In the genomic region with DNA sequence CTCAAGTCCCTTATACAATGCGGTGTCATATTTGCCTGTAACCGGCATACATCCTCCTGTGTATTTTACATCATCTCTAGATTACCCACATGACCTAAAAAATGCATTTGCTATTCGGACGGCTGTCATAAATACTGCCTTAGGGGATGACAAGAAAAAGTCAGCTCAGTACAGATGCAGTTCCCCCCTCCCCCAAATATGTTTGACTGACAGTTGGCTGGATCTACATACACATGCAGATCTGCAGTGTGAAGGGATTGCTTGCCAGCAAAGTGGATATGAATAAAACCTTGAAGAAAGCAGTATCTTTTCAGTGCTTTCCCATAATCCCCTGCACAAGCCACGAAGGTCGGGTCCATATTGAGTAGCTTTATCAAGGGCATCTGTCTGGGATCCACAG, we compare ENCODE assay signal across 23 mouse cellular contexts. TPM values are rescaled to one million over a fixed set of nuclear protein-coding genes. Genes with fewer than 3 reads are reported as not detected.
DNase-seq lines count a peak whose midpoint lies in the region; ATAC-seq lines count a peak whose summit lies in the region.
"Had no signal": no experiment of that assay in that cellular context is flagged by ENCODE, and none has a peak within 500 bp of the region (broad histone marks: within the 10 kb centered on the region; RNA-seq: fewer than 3 reads in every experiment).

No protein-coding gene starts in this region.

- no peak overlapping the region for H3K4me2 ChIP-seq in forebrain, embryonic 13.5 days
- no peak overlapping the region for H3K4me2 ChIP-seq in hindbrain, embryonic 13.5 days
- no peak overlapping the region for H3K4me2 ChIP-seq in hindbrain, embryonic 16.5 days (ENCODE audit: low read length)
- H3K4me2 ChIP-seq: embryonic facial prominence, embryonic 15.5 days; hindbrain, embryonic 12.5 days; intestine, embryonic 15.5 days had no signal

- no peak overlapping the region for H3K4me3 ChIP-seq in forebrain, embryonic 13.5 days
- H3K4me3 ChIP-seq in forebrain, embryonic 10.5 days: no peak overlapping the region
- no peak overlapping the region for H3K4me3 ChIP-seq in hindbrain, embryonic 13.5 days
- H3K4me3 ChIP-seq in hindbrain, embryonic 16.5 days (ENCODE audit: low read length): no peak overlapping the region
- H3K4me3 ChIP-seq: embryonic facial prominence, embryonic 15.5 days; erythroblast, embryonic 14.5 days; gastrocnemius, adult 2 months; hindbrain, embryonic 12.5 days; intestine, embryonic 15.5 days had no signal

- peak; percentile 27; the same call in 1 of the 2 replicates for ATAC-seq in forebrain, embryonic 13.5 days
- no peak for ATAC-seq in hindbrain, embryonic 13.5 days (ENCODE audit: low FRiP score)
- ATAC-seq in hindbrain, embryonic 16.5 days: no peak
- ATAC-seq: activated CD4-positive, CD25-positive, alpha-beta regulatory T cell, adult 4 months; intestine, embryonic 15.5 days; Patski had no signal

- 0 out of 2 replicates have a peak, but pooled peaks cover 3% of the 10 kb centered on the region for H3K9me3 ChIP-seq in forebrain, embryonic 13.5 days (replicated peaks)
- no peaks in the 10 kb centered on the region for H3K9me3 ChIP-seq in forebrain, embryonic 10.5 days
- H3K9me3 ChIP-seq in hindbrain, embryonic 13.5 days: no peaks in the 10 kb centered on the region
- no peaks in the 10 kb centered on the region for H3K9me3 ChIP-seq in hindbrain, embryonic 16.5 days (ENCODE audit: control insufficient read depth, low read length)
- H3K9me3 ChIP-seq: embryonic facial prominence, embryonic 15.5 days; hindbrain, embryonic 12.5 days; intestine, embryonic 15.5 days had no signal

- H3K4me1 ChIP-seq in forebrain, embryonic 13.5 days: peaks cover 16% of the 10 kb centered on the region
- peaks cover 17% of the 10 kb centered on the region for H3K4me1 ChIP-seq in forebrain, embryonic 10.5 days
- H3K4me1 ChIP-seq in hindbrain, embryonic 13.5 days (replicated peaks): peaks cover 14% of the 10 kb centered on the region; the same call in 1 of the 2 replicates
- peaks cover 4% of the 10 kb centered on the region; the same call in 1 of the 2 replicates for H3K4me1 ChIP-seq in hindbrain, embryonic 16.5 days (ENCODE audit: control insufficient read depth, insufficient read depth, low read depth, low read length)
- H3K4me1 ChIP-seq: embryonic facial prominence, embryonic 15.5 days; intestine, embryonic 15.5 days had no signal

- intact Hi-C loops in left cerebral cortex, postnatal 14 days (cut with DNase I): no loop called here

- 86% methylated on average over 6 of the region's 6 CpGs for WGBS in forebrain, embryonic 13.5 days
- 95% methylated on average over 6 of the region's 6 CpGs for WGBS in forebrain, embryonic 10.5 days
- WGBS in hindbrain, embryonic 13.5 days: 85% methylated on average over 6 of the region's 6 CpGs
- 75% methylated on average over 6 of the region's 6 CpGs for WGBS in hindbrain, embryonic 16.5 days

- peaks cover 7% of the 10 kb centered on the region; the same call in 1 of the 2 replicates for H3K36me3 ChIP-seq in forebrain, embryonic 13.5 days (ENCODE audit: poor library complexity, severe bottlenecking)
- peaks cover 14% of the 10 kb centered on the region; the same call in 1 of the 2 replicates for H3K36me3 ChIP-seq in forebrain, embryonic 10.5 days (replicated peaks)
- H3K36me3 ChIP-seq in hindbrain, embryonic 13.5 days: peaks cover 9% of the 10 kb centered on the region
- no peaks in the 10 kb centered on the region for H3K36me3 ChIP-seq in hindbrain, embryonic 16.5 days (ENCODE audit: control insufficient read depth, insufficient read depth, low read length)
- H3K36me3 ChIP-seq: embryonic facial prominence, embryonic 15.5 days; hindbrain, embryonic 12.5 days; intestine, embryonic 15.5 days had no signal

- H3K27me3 ChIP-seq in forebrain, embryonic 13.5 days: no peaks in the 10 kb centered on the region
- H3K27me3 ChIP-seq in forebrain, embryonic 10.5 days (ENCODE audit: poor library complexity, severe bottlenecking): no peaks in the 10 kb centered on the region
- H3K27me3 ChIP-seq in hindbrain, embryonic 13.5 days: no peaks in the 10 kb centered on the region
- no peaks in the 10 kb centered on the region for H3K27me3 ChIP-seq in hindbrain, embryonic 16.5 days (replicated peaks; ENCODE audit: control insufficient read depth, insufficient read depth, low read length)
- H3K27me3 ChIP-seq: embryonic facial prominence, embryonic 15.5 days; hindbrain, embryonic 12.5 days; intestine, embryonic 15.5 days; Patski had no signal

- no peak for DNase-seq in forebrain, embryonic 10.5 days (ENCODE audit: extremely low spot score, low spot score)
- peak; percentile 54 for DNase-seq in retina, postnatal 1 day
- DNase-seq in retina, embryonic 14.5 days (ENCODE audit: low spot score): no peak
- no peak for DNase-seq in left cerebral cortex, postnatal 14 days (ENCODE audit: low spot score in 2 of 2)
- DNase-seq: adrenal gland, postnatal 14 days; cerebellum, adult 18-20 months; cerebellum, adult 9-11 months; cerebellum, postnatal 36 days; gastrocnemius, adult 2 months; gastrocnemius, postnatal 25 days; heart, postnatal 10 days; heart, postnatal 4 days had no signal

- H3K9ac ChIP-seq in forebrain, embryonic 13.5 days: no peak overlapping the region
- H3K9ac ChIP-seq in hindbrain, embryonic 13.5 days: no peak overlapping the region
- H3K9ac ChIP-seq in hindbrain, embryonic 16.5 days (ENCODE audit: low read depth, low read length): no peak overlapping the region
- H3K9ac ChIP-seq: embryonic facial prominence, embryonic 15.5 days; hindbrain, embryonic 12.5 days; intestine, embryonic 15.5 days had no signal

- no peak overlapping the region; the same call in 1 of the 2 replicates for H3K27ac ChIP-seq in forebrain, embryonic 13.5 days
- no peak overlapping the region for H3K27ac ChIP-seq in forebrain, embryonic 10.5 days
- H3K27ac ChIP-seq in hindbrain, embryonic 13.5 days: peak overlapping the region; percentile 30; the same call in 1 of the 2 replicates
- H3K27ac ChIP-seq in hindbrain, embryonic 16.5 days (ENCODE audit: low read depth, low read length): no peak overlapping the region
- H3K27ac ChIP-seq: embryonic facial prominence, embryonic 15.5 days; gastrocnemius, adult 2 months; hindbrain, embryonic 12.5 days; intestine, embryonic 15.5 days had no signal

RNA-seq across cellular contexts. Expression of a gene that starts 15.8 kb away (rescaled TPM):
- 7.1 and 7.2 TPM in 2 replicates for polyA plus RNA-seq in forebrain, embryonic 13.5 days (2015; fragmentation: Nextera tagmentation; extraction: Ambion mirVana)
- 3.5 and 4.5 TPM in 2 replicates for polyA plus RNA-seq in forebrain, embryonic 10.5 days (2016; fragmentation: Nextera tagmentation; extraction: Ambion mirVana)
- polyA plus RNA-seq in hindbrain, embryonic 13.5 days (2015; fragmentation: Nextera tagmentation; extraction: Ambion mirVana): 8.7 and 9.6 TPM in 2 replicates
- polyA plus RNA-seq in hindbrain, embryonic 16.5 days (2015; fragmentation: Nextera tagmentation; extraction: Ambion mirVana): 19.3 TPM in 2 replicates
- 10 to 100 TPM; 61.2 to 63.2 TPM for total RNA-seq in left cerebral cortex, postnatal 14 days (2021)
- total RNA-seq: CH12.LX; granulocyte monocyte progenitor cell, adult 5-6 weeks had no signal
- polyA plus RNA-seq: activated CD4-positive, CD25-positive, alpha-beta regulatory T cell, adult 4 months; erythroblast, embryonic 14.5 days had no signal

RNA-seq across cellular contexts. Expression of a gene that starts 52.0 kb away (rescaled TPM):
- polyA plus RNA-seq in forebrain, embryonic 13.5 days (2015; fragmentation: Nextera tagmentation; extraction: Ambion mirVana): 67.3 and 67.4 TPM in 2 replicates
- polyA plus RNA-seq in forebrain, embryonic 10.5 days (2016; fragmentation: Nextera tagmentation; extraction: Ambion mirVana): 84.1 and 88.5 TPM in 2 replicates
- 50.1 and 51.9 TPM in 2 replicates for polyA plus RNA-seq in hindbrain, embryonic 13.5 days (2015; fragmentation: Nextera tagmentation; extraction: Ambion mirVana)
- polyA plus RNA-seq in hindbrain, embryonic 16.5 days (2015; fragmentation: Nextera tagmentation; extraction: Ambion mirVana): 38.1 and 40.2 TPM in 2 replicates
- total RNA-seq in left cerebral cortex, postnatal 14 days (2021): 10 to 100 TPM; 21.2 to 26.9 TPM
